25 mouse cellular contexts compared by ENCODE assay signal in genomic region chr11:22931320-22931905, GRCm38 (mm10).
"Had no signal": no experiment of that assay in that cellular context is flagged by ENCODE, and none has a peak within 500 bp of the region (broad histone marks: within the 10 kb centered on the region; RNA-seq: fewer than 3 reads in every experiment).

No protein-coding gene starts in this region.

- H3K4me3 ChIP-seq: gastrocnemius, adult 2 months; heart, embryonic 10.5 days; heart, embryonic 12.5 days; hindbrain, embryonic 10.5 days; hindbrain, embryonic 12.5 days; kidney, embryonic 15.5 days; limb, embryonic 13.5 days; limb, embryonic 15.5 days had no signal

- H3K36me3 ChIP-seq: heart, embryonic 10.5 days; hindbrain, embryonic 10.5 days; hindbrain, embryonic 12.5 days; kidney, embryonic 15.5 days had no signal

- H3K9ac ChIP-seq: heart, embryonic 12.5 days; hindbrain, embryonic 12.5 days; hindbrain, embryonic 14.5 days; kidney, embryonic 15.5 days; limb, embryonic 13.5 days; limb, embryonic 15.5 days; liver, embryonic 14.5 days had no signal

- ATAC-seq: hindbrain, embryonic 16.5 days; intestine, embryonic 16.5 days had no signal

- H3K9me3 ChIP-seq: heart, embryonic 10.5 days; heart, embryonic 12.5 days; hindbrain, embryonic 10.5 days; hindbrain, embryonic 12.5 days; kidney, embryonic 15.5 days; limb, embryonic 13.5 days; limb, embryonic 15.5 days had no signal

- H3K27ac ChIP-seq: gastrocnemius, adult 2 months; heart, embryonic 10.5 days; hindbrain, embryonic 10.5 days; hindbrain, embryonic 12.5 days; hindbrain, embryonic 14.5 days; kidney, embryonic 15.5 days; kidney, postnatal 0 days; limb, embryonic 13.5 days; limb, embryonic 15.5 days; liver, embryonic 14.5 days had no signal

- H3K4me1 ChIP-seq: limb, embryonic 13.5 days; limb, embryonic 15.5 days had no signal

- H3K27me3 ChIP-seq: heart, embryonic 12.5 days; hindbrain, embryonic 12.5 days; kidney, embryonic 15.5 days; limb, embryonic 13.5 days; limb, embryonic 15.5 days had no signal

- DNase-seq: gastrocnemius, adult 2 months; gastrocnemius, postnatal 10 days; gastrocnemius, postnatal 25 days; heart, postnatal 10 days; heart, postnatal 4 days; kidney, adult 11 months; kidney, adult 2 months; kidney, adult 9 months; kidney, postnatal 14 days; kidney, postnatal 36 days; layer of hippocampus, adult 9-11 months; layer of hippocampus, postnatal 36 days; left cerebral cortex, postnatal 4 days had no signal

- H3K4me2 ChIP-seq: heart, embryonic 12.5 days; hindbrain, embryonic 12.5 days; hindbrain, embryonic 14.5 days; kidney, embryonic 15.5 days; limb, embryonic 13.5 days; limb, embryonic 15.5 days had no signal
